Mouse (Mus musculus) cortical plate, adult 2 months (tissue): ENCODE results near the gene Synrg.

Experiments used
- CTCF ChIP-seq: fragments of 200-500 bp; IDR thresholded peaks from 2 replicates; pipeline ENCODE4 v1.5.1; 2011; ENCODE audit warnings: mild to moderate bottlenecking, control low read depth, low read length; ENCODE audit not compliant: insufficient read depth; ENCODE audit errors: extremely low read depth
- POLR2A ChIP-seq: fragments of 200-500 bp; IDR thresholded peaks from 2 replicates; pipeline ENCODE4 v1.6.1; 2011; ENCODE audit warnings: mild to moderate bottlenecking, low read length, control low read depth; ENCODE audit not compliant: insufficient read depth; ENCODE audit errors: extremely low read depth

DNA sequence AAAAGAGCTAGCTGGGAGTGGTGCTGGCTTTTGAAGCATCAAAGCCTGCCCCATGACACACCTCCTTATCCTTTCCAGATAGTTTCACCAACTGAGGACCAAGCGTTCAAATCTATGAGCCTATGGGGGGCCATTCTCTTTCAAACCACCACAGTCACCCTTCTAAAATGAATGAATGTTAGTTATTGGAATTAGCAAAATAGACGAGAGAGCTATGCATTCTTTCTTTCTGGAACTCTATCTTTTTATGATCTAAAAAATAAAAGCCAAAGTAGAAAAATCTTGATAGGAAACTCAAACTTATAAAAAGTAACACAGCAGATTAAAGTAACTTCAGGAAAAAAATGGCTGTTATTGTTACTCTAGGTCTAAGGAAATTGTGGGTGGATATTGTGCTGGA is 13.6 kb downstream of the Synrg start:
- TF ChIP-seq CTCF (no peak), POLR2A (no peak)
